Mouse (Mus musculus) pancreas, adult 10 weeks (tissue): ENCODE measurements around the gene Olfr1346. TPM values are rescaled to one million over a fixed set of nuclear protein-coding genes. Genes with fewer than 3 reads are reported as not detected.

ENCODE experiments used
- polyA plus RNA-seq: library from polyadenylated mRNA; stranded (reverse); fragments of 350-450 nt; fragmentation: Illumina TruSeq; extraction: RNeasy Lipid Tissue Mini Kit (QIAGEN cat#74804); gene quantifications from one replicate; pipeline ENCODE4 v1.2.3, GENCODE M21; 2015; ENCODE audit warnings: low read depth, low replicate concordance; ENCODE audit not compliant: insufficient read depth

The Olfr1346 gene
- not detected for polyA plus RNA-seq

GRCm38 (mm10) chr7:6466951-6467350 is at the start of gene Olfr1346:
Olfr1346 (plus strand) TSS chr7:6467101.

GRCm38 (mm10) chr7:6438388-6438787 is 28.5 kb upstream of the Olfr1346 start, which contains the start of gene Olfr1344:
Olfr1344 (plus strand) TSS chr7:6438688.

GRCm38 (mm10) chr7:6455868-6456267 is 11.0 kb upstream of the Olfr1346 start, which contains the start of gene Olfr1336:
Olfr1336 (plus strand) TSS chr7:6456168.

GRCm38 (mm10) chr7:6486841-6487240 is 19.9 kb downstream of the Olfr1346 start, which contains the start of gene Olfr5:
Olfr5 (minus strand) TSS chr7:6486941.

GRCm38 (mm10) chr7:6499655-6500054 is 32.8 kb downstream of the Olfr1346 start, which contains the start of gene Olfr1347:
Olfr1347 (minus strand) TSS chr7:6499755.

GRCm38 (mm10) chr7:6508648-6509047 is 41.7 kb downstream of the Olfr1346 start, which contains the start of gene Olfr1348:
Olfr1348 (minus strand) TSS chr7:6508748.

GRCm38 (mm10) chr7:6522850-6523249 is 55.9 kb downstream of the Olfr1346 start, which contains the start of gene Olfr1349:
Olfr1349 (minus strand) TSS chr7:6522950.

Other genes with a start within 250 kb of the Olfr1346 start
- gene Zscan5b, start 244.8 kb upstream of the Olfr1346 start, polyA plus RNA-seq, result not detected
- gene Epp13, start 214.4 kb upstream of the Olfr1346 start, polyA plus RNA-seq, result not detected
- 2.5 TPM for gene Zfp667, start 180.5 kb upstream of the Olfr1346 start, polyA plus RNA-seq
- 0.31 TPM for gene Zfp583, start 135.8 kb upstream of the Olfr1346 start, polyA plus RNA-seq
- gene Gm3854, start 123.3 kb upstream of the Olfr1346 start, polyA plus RNA-seq, result 0.50 TPM
- 1.6 TPM for gene Zfp78, start 103.8 kb upstream of the Olfr1346 start, polyA plus RNA-seq
- gene Zfp28, start 83.8 kb upstream of the Olfr1346 start, polyA plus RNA-seq, result 2.3 TPM
- gene Smim17, start 68.4 kb upstream of the Olfr1346 start, polyA plus RNA-seq, result not detected
- not detected for gene Gm20715, start 56.8 kb upstream of the Olfr1346 start, polyA plus RNA-seq
- gene Olfr1344, start 28.4 kb upstream of the Olfr1346 start, polyA plus RNA-seq, result not detected
- gene Olfr1336, start 10.9 kb upstream of the Olfr1346 start, polyA plus RNA-seq, result not detected
- not detected for gene Olfr5, start 19.8 kb downstream of the Olfr1346 start, polyA plus RNA-seq
- gene Olfr1347, start 32.7 kb downstream of the Olfr1346 start, polyA plus RNA-seq, result not detected
- gene Olfr1348, start 41.6 kb downstream of the Olfr1346 start, polyA plus RNA-seq, result not detected
- gene Olfr1349, start 55.8 kb downstream of the Olfr1346 start, polyA plus RNA-seq, result not detected
- not detected for gene Olfr1350, start 97.7 kb downstream of the Olfr1346 start, polyA plus RNA-seq
- 5.8 TPM for gene Zim1, start 229.3 kb downstream of the Olfr1346 start, polyA plus RNA-seq